Mouse (Mus musculus): ENCODE measurements at regions not wholly inside any gene's neighbourhood (a gene's known extent, or its start where the extent isn't known, plus 50 kb on each side); places are given as distances from the start of the nearest gene placed in this dataset.

DNA sequence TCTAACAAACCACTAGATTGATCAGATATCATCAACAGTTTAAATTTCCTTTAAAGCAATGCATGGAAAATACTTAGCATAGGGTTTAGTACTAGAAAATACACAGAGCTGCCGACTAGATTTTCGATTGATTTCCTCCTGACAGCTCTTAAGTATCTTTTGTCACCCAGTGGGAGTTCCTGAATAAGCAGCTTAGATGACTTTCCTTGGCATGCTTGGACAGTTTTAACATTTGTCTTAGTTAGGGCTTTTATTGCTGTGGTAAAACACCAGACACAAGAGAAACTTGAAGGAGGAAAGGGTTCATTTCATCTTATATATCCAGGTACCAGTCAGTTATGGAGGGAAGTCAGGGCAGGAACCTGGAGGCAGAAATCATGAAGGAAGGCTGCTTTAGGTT lies 104.0 kb upstream of the Mdga2 start:
- in situ Hi-C loops (cut with MboI; ENCODE audit: low sequenced_read_pairs in 2 of 2, unreplicated experiment in 2 of 2), result no loop called here
- Histone ChIP-seq H3K27ac (ENCODE audit: insufficient read depth, low read depth, low read length, poor library complexity, severe bottlenecking) (no peak overlapping the region), H3K9ac (ENCODE audit: insufficient read depth, low read depth, low read length, poor library complexity, severe bottlenecking) (no peak overlapping the region), H3K9me3 (ENCODE audit: control insufficient read depth, insufficient read depth, low read depth, low read length) (no peaks in the 10 kb centered on the region), H3K36me3 (ENCODE audit: control insufficient read depth, insufficient read depth, low read length, poor library complexity, severe bottlenecking) (no peaks in the 10 kb centered on the region), H3K4me1 (ENCODE audit: control insufficient read depth in 2 of 2, insufficient read depth in 2 of 2, low read length in 2 of 2, poor library complexity in 1 of 2) (no peaks in the 10 kb centered on the region), H3K4me3 (ENCODE audit: insufficient read depth in 1 of 2, low read depth in 1 of 2, low read length in 2 of 2, poor library complexity in 1 of 2, severe bottlenecking in 1 of 2) (no peak overlapping the region)
- TF ChIP-seq CHD2 (IDR thresholded peaks at IDR 0.05; ENCODE audit: low read depth, low read length), result no peak
- TF ChIP-seq ZNF384 (IDR thresholded peaks at IDR 0.05; ENCODE audit: low read depth, low read length), result no peak
- TF ChIP-seq HCFC1 (IDR thresholded peaks at IDR 0.05; ENCODE audit: borderline replicate concordance, insufficient read depth, low read length), result no peak
- no peak for TF ChIP-seq MAFK (IDR thresholded peaks at IDR 0.05; ENCODE audit: insufficient read depth, low read depth, low read length)
- TF ChIP-seq ZC3H11A (IDR thresholded peaks at IDR 0.05; ENCODE audit: borderline replicate concordance, low read depth, low read length), result no peak
- DNase-seq (ENCODE audit: low read depth, low spot score), result no peak

DNA sequence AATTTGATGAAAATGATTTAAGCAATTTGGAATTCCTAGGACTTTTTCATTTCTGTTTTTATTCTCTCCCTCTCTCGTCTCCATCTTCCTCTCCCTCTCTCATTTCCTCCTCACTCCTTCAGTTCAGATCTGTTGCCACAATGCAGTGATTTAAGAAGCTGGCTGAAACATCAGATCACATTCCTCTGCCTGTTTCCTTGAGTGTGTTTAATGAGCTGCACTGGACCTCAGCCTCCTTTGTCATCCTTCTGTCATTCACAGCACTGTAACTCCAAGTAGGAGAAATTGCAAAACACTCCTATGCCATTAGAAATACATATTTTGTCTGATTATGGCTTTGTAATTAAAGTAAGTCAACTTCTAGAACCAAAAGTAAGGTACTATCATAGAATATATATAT lies 103.5 kb upstream of the Mdga2 start:
- no peak for DNase-seq (ENCODE audit: low read depth, low spot score)
- Histone ChIP-seq H3K4me3 (ENCODE audit: insufficient read depth in 1 of 2, low read depth in 1 of 2, low read length in 2 of 2, poor library complexity in 1 of 2, severe bottlenecking in 1 of 2) (no peak overlapping the region), H3K27ac (ENCODE audit: insufficient read depth, low read depth, low read length, poor library complexity, severe bottlenecking) (no peak overlapping the region), H3K36me3 (ENCODE audit: control insufficient read depth, insufficient read depth, low read length, poor library complexity, severe bottlenecking) (no peaks in the 10 kb centered on the region), H3K4me1 (ENCODE audit: control insufficient read depth in 2 of 2, insufficient read depth in 2 of 2, low read length in 2 of 2, poor library complexity in 1 of 2) (no peaks in the 10 kb centered on the region), H3K9ac (ENCODE audit: insufficient read depth, low read depth, low read length, poor library complexity, severe bottlenecking) (no peak overlapping the region), H3K9me3 (ENCODE audit: control insufficient read depth, insufficient read depth, low read depth, low read length) (no peaks in the 10 kb centered on the region)
- in situ Hi-C loops (cut with MboI; ENCODE audit: low sequenced_read_pairs in 2 of 2, unreplicated experiment in 2 of 2), result no loop called here
- TF ChIP-seq CHD2 (IDR thresholded peaks at IDR 0.05; ENCODE audit: low read depth, low read length), result no peak
- TF ChIP-seq HCFC1 (IDR thresholded peaks at IDR 0.05; ENCODE audit: borderline replicate concordance, insufficient read depth, low read length), result no peak
- TF ChIP-seq MAFK (IDR thresholded peaks at IDR 0.05; ENCODE audit: insufficient read depth, low read depth, low read length), result no peak
- TF ChIP-seq ZNF384 (IDR thresholded peaks at IDR 0.05; ENCODE audit: low read depth, low read length), result no peak
- no peak for TF ChIP-seq ZC3H11A (IDR thresholded peaks at IDR 0.05; ENCODE audit: borderline replicate concordance, low read depth, low read length)

DNA sequence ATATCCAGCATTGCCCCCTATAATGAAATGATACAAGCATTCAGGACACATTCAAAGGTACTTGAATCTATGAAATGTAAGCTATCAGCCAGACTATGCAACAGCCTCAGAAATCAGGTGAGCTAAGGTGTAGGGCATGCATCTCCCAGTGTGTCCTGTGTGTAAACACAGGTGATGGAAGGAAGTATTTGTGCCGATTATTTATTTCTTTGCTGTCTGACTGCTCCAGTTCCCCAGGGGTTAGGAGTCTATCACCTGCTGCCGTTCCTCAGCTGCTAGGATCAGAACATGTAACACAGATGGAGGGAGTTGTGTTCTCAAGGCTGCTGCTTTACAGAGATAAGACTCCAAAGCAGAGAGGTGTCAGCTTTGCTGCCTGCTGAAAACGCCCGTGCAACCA lies 103.0 kb upstream of the Mdga2 start:
- H3K4me3 ChIP-seq (ENCODE audit: insufficient read depth in 1 of 2, low read depth in 1 of 2, low read length in 2 of 2, poor library complexity in 1 of 2, severe bottlenecking in 1 of 2), result no peak overlapping the region
- H3K9ac ChIP-seq (ENCODE audit: insufficient read depth, low read depth, low read length, poor library complexity, severe bottlenecking), result no peak overlapping the region
- no peak for DNase-seq (ENCODE audit: low read depth, low spot score)
- H3K4me1 ChIP-seq (ENCODE audit: control insufficient read depth in 2 of 2, insufficient read depth in 2 of 2, low read length in 2 of 2, poor library complexity in 1 of 2), result no peaks in the 10 kb centered on the region
- H3K36me3 ChIP-seq (ENCODE audit: control insufficient read depth, insufficient read depth, low read length, poor library complexity, severe bottlenecking), result no peaks in the 10 kb centered on the region
- no peak overlapping the region for H3K27ac ChIP-seq (ENCODE audit: insufficient read depth, low read depth, low read length, poor library complexity, severe bottlenecking)
- no peak for TF ChIP-seq MAFK (IDR thresholded peaks at IDR 0.05; ENCODE audit: insufficient read depth, low read depth, low read length)
- no peak for TF ChIP-seq ZNF384 (IDR thresholded peaks at IDR 0.05; ENCODE audit: low read depth, low read length)
- H3K9me3 ChIP-seq (ENCODE audit: control insufficient read depth, insufficient read depth, low read depth, low read length), result no peaks in the 10 kb centered on the region
- in situ Hi-C loops (cut with MboI; ENCODE audit: low sequenced_read_pairs in 2 of 2, unreplicated experiment in 2 of 2), result no loop called here

DNA sequence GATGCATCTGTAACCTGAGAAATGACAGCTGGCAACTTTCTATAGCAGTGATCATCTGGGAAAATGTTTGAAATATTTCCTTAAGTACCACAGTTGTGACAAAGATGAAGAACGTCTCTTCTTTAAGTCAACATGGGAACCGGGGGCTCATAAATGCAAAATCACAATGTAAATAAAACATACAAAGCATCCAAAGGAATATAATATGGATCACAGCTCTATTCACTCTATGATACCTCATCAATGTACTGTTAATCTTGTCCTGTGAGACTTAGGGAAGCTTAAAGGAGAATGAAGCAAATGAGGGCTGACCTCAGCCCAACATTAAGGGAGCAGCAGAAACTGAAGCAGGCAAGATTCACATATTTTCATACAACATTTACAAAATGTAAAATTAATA lies 96.3 kb upstream of the Mdga2 start:
- TF ChIP-seq ZNF384 (IDR thresholded peaks at IDR 0.05; ENCODE audit: low read depth, low read length) (no peak), HCFC1 (IDR thresholded peaks at IDR 0.05; ENCODE audit: borderline replicate concordance, insufficient read depth, low read length) (no peak), ZC3H11A (IDR thresholded peaks at IDR 0.05; ENCODE audit: borderline replicate concordance, low read depth, low read length) (no peak), MAFK (IDR thresholded peaks at IDR 0.05; ENCODE audit: insufficient read depth, low read depth, low read length) (no peak)
- Histone ChIP-seq H3K4me3 (ENCODE audit: insufficient read depth in 1 of 2, low read depth in 1 of 2, low read length in 2 of 2, poor library complexity in 1 of 2, severe bottlenecking in 1 of 2) (no peak overlapping the region), H3K9ac (ENCODE audit: insufficient read depth, low read depth, low read length, poor library complexity, severe bottlenecking) (no peak overlapping the region), H3K27ac (ENCODE audit: insufficient read depth, low read depth, low read length, poor library complexity, severe bottlenecking) (no peak overlapping the region), H3K36me3 (ENCODE audit: control insufficient read depth, insufficient read depth, low read length, poor library complexity, severe bottlenecking) (no peaks in the 10 kb centered on the region), H3K4me1 (ENCODE audit: control insufficient read depth in 2 of 2, insufficient read depth in 2 of 2, low read length in 2 of 2, poor library complexity in 1 of 2) (no peaks in the 10 kb centered on the region), H3K9me3 (ENCODE audit: control insufficient read depth, insufficient read depth, low read depth, low read length) (no peaks in the 10 kb centered on the region)
- in situ Hi-C loops (cut with MboI; ENCODE audit: low sequenced_read_pairs in 2 of 2, unreplicated experiment in 2 of 2), result no loop called here
- no peak for DNase-seq (ENCODE audit: low read depth, low spot score)

DNA sequence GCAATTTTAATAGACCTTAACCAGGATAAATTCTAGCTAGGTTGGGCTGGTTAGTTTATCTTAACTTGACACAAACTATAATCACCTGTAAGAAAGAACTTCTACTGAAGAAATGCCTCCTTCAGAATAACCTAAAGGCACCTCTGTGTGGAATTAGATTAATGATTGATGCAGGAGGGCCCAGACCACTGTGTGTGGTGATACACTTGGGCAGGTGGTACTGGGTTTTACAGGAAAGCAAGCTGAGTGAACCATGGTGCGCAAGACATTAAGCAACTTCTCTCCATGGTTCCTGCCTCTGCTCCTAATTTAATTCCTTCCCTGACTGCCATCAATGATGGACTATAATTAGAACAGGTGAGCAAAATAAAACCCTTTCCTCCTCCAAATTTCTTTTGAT lies 77.9 kb upstream of the Mdga2 start:
- H3K27ac ChIP-seq (ENCODE audit: insufficient read depth, low read depth, low read length, poor library complexity, severe bottlenecking), result no peak overlapping the region
- H3K4me1 ChIP-seq (ENCODE audit: control insufficient read depth in 2 of 2, insufficient read depth in 2 of 2, low read length in 2 of 2, poor library complexity in 1 of 2), result no peaks in the 10 kb centered on the region
- DNase-seq (ENCODE audit: low read depth, low spot score), result no peak
- TF ChIP-seq HCFC1 (IDR thresholded peaks at IDR 0.05; ENCODE audit: borderline replicate concordance, insufficient read depth, low read length) (no peak), ZC3H11A (IDR thresholded peaks at IDR 0.05; ENCODE audit: borderline replicate concordance, low read depth, low read length) (no peak), CHD2 (IDR thresholded peaks at IDR 0.05; ENCODE audit: low read depth, low read length) (no peak), MAFK (IDR thresholded peaks at IDR 0.05; ENCODE audit: insufficient read depth, low read depth, low read length) (no peak), ZNF384 (IDR thresholded peaks at IDR 0.05; ENCODE audit: low read depth, low read length) (no peak)
- in situ Hi-C loops (cut with MboI; ENCODE audit: low sequenced_read_pairs in 2 of 2, unreplicated experiment in 2 of 2), result no loop called here
- no peaks in the 10 kb centered on the region for H3K9me3 ChIP-seq (ENCODE audit: control insufficient read depth, insufficient read depth, low read depth, low read length)
- no peaks in the 10 kb centered on the region for H3K36me3 ChIP-seq (ENCODE audit: control insufficient read depth, insufficient read depth, low read length, poor library complexity, severe bottlenecking)
- no peak overlapping the region for H3K4me3 ChIP-seq (ENCODE audit: insufficient read depth in 1 of 2, low read depth in 1 of 2, low read length in 2 of 2, poor library complexity in 1 of 2, severe bottlenecking in 1 of 2)
- H3K9ac ChIP-seq (ENCODE audit: insufficient read depth, low read depth, low read length, poor library complexity, severe bottlenecking), result no peak overlapping the region
